Mouse (Mus musculus): ENCODE measurements around the gene Rbm47.

- TF ChIP-seq CTCF (IDR thresholded peaks at IDR 0.05; ENCODE audit: borderline replicate concordance, control insufficient read depth, extremely low read depth, insufficient read depth, low read length, poor library complexity): no peak
- no peak for TF ChIP-seq POLR2A (IDR thresholded peaks at IDR 0.05; ENCODE audit: control insufficient read depth, extremely low read depth, insufficient read depth, low read length, poor library complexity)
Observed at GRCm38 (mm10) chr5:66073604-66074164, 99.2 kb downstream of the Rbm47 start.

All from thymus, adult 2 months (tissue).